Mouse (Mus musculus) embryonic fibroblast, embryonic 13.5 days (primary cell): ENCODE measurements around the gene Ppp3ca. TPM values are rescaled to one million over a fixed set of nuclear protein-coding genes. Genes with fewer than 3 reads are reported as not detected.
A peak's percentile ranks its signal among the peaks of the same experiment; 100 is the strongest.

ENCODE experiments used
- H3K27ac ChIP-seq: 2 replicates; pipeline ENCODE4 v1.5.1; 2012; ENCODE audit warnings: low read length, control low read depth, inconsistent platforms; ENCODE audit not compliant: insufficient read depth
- H3K4me1 ChIP-seq: 2 replicates; pipeline ENCODE4 v1.6.1; 2011; ENCODE audit warnings: low read length; ENCODE audit not compliant: control insufficient read depth, insufficient read depth
- H3K4me3 ChIP-seq: 2 replicates; pipeline ENCODE4 v1.5.1; 2011; ENCODE audit warnings: mild to moderate bottlenecking, control low read depth, low read length; ENCODE audit not compliant: insufficient read depth
- CTCF ChIP-seq: IDR thresholded peaks from 2 replicates; pipeline ENCODE4 v1.5.1; 2011; ENCODE audit warnings: mild to moderate bottlenecking, control low read depth, low read length, moderate library complexity, borderline replicate concordance; ENCODE audit not compliant: insufficient read depth
- POLR2A ChIP-seq: IDR thresholded peaks from 2 replicates; pipeline ENCODE4 v1.6.1; 2011; ENCODE audit warnings: low read depth, mild to moderate bottlenecking, control low read depth, low read length, moderate library complexity
- polyA plus RNA-seq: library from polyadenylated mRNA; stranded (reverse); fragments of >200 nt; gene quantifications from 2 replicates; pipeline ENCODE4 v1.2.4, GENCODE M21; 2011; ENCODE audit warnings: low read depth; ENCODE audit not compliant: missing spikeins, insufficient read length

Gene Ppp3ca
- polyA plus RNA-seq, 1 experiment: 77.8 TPM

DNA sequence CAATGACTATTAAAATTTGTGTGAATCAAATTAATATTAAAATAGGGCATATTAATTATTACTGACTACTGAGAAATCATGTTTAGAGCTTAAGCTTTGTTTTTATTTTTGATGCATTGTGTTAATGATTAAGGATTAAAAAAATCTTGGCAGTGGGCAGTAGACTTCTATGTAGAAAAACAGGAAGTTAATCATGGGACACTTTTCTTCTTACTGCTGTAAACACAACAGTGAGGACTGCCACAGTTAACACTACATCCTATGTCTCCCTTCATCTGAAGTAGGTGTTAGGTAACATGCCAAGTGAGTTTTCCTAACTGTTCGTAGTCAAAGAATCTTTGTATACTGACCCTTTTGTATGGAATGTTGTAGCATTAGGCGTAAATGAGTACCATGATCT is 32.9 kb downstream of the Ppp3ca start:
- Histone ChIP-seq H3K4me1 (peaks cover 14% of the 10 kb centered on the region), H3K27ac (no peak overlapping the region), H3K4me3 (no peak overlapping the region)
- TF ChIP-seq POLR2A (no peak), CTCF (no peak)

DNA sequence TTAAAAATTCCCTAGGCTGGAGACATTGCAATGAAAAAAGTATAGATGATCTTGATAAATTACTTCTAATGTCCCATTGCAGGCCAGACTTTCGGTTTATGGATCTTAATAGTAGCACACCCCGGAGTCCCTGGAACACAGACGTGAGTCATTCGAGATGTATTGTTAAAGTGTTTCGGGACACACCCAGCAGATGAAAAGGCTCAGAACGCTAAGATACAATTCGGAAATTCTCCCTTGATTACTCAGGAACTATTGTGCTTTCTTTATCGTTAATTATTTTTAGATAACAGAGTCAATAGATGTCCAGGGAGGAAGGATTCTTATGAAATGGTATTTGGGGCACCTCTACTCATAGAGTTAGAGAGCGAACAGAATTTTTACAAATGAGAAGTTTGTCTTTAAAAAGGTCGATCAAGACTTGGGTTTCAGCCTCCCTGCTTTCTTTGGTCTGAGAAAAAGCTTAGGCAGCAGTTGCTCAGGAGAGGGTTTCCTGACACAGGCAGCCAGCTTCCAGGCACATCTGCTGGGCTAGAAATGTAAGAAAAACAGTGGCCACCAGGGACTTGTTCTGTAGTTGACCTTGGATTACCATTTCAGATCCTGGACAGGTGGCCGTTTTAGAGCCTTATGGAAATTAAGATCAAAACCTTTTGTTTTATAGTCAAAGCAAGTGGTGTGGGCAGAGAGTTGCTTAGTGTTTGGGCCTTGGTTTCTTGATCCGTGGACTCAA is 34.8 kb downstream of the Ppp3ca start:
- peaks cover 11% of the 10 kb centered on the region; the same call in 1 of the 2 replicates for H3K4me1 ChIP-seq
- H3K4me3 ChIP-seq: no peak overlapping the region
- peak overlapping the region; percentile 5; the same call in 1 of the 2 replicates for H3K27ac ChIP-seq
- TF ChIP-seq POLR2A (no peak), CTCF (no peak)

DNA sequence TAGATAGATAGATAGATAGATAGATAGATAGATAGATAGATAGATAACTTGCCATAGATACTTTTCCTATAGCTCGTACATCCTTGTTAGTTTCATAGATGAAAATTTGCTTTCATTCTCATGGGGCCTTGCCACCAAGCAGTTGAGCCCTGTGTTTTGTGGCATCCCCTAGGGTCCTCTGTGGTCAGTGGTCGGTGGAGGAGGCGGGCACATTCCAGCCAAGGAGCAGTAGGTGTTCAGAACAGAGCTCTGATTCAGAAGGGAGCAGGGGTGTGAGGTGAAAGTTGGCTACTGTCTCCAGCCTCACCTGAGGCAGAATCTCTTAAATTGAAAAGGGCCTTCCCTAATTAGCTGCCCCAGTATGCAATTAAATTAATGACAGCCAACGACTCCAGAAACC is 36.1 kb downstream of the Ppp3ca start:
- Histone ChIP-seq H3K4me3 (no peak overlapping the region), H3K27ac (no peak overlapping the region), H3K4me1 (peaks cover 11% of the 10 kb centered on the region; the same call in 1 of the 2 replicates)
- TF ChIP-seq POLR2A (no peak), CTCF (no peak)

DNA sequence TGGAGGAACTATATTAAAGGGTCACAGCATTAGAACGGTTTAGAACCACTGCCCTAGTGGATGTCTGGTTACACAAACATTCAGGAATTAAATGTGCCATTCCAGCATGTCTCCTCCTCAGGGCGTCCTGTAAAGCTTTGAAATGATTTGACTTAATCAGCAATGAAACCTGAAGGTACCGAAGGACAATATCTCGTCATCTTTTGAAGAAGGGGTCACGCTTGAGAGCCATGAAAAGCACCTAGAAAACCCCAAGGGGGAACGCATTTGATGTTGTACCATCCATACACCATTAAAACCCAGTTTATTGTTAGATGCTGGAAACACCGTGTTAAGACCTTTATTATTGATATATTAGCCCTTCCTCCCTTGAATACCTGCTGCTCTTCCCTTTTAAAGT is 36.8 kb downstream of the Ppp3ca start:
- H3K4me3 ChIP-seq: no peak overlapping the region
- no peak for TF ChIP-seq CTCF
- no peak for TF ChIP-seq POLR2A
- H3K4me1 ChIP-seq: peaks cover 11% of the 10 kb centered on the region; the same call in 1 of the 2 replicates
- H3K27ac ChIP-seq: no peak overlapping the region

DNA sequence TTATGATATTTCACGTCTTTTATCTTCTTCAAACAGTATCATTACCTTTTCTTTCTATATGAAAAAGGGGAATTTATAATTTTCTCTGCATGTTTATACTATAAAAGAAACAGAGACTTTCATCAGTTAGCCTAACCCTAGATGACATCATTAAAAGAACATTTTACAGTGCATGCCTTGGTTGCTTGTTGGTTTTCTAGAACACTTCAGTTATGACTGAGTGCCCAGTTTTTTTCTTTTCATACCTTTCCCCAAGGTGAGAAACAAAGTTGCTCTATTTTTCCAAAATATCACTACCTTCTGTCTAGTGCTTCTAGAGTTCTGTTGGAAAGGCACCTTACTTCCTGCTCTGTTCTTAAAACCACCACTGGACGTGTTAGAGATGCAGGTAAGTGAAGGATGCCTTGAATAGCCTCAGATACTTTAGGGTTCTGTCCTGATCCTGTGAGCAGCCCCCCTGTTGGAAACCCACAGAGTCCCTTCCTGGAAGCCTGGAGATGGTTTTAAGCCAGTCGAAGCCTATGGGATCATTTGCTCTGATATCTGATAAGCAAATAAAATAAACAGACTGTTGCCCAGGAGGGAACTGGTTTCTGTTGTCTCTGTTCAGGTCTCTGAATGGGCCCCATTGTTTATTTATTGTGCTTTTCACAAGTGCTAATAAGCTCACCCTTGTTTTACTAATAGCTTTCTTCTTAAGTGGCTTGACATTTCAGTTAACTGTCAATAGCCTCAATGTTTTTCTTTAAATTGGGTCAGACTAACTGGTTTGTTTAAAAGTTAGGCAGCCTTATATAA is 37.5 kb downstream of the Ppp3ca start:
- TF ChIP-seq POLR2A (no peak), CTCF (no peak)
- Histone ChIP-seq H3K4me3 (no peak overlapping the region), H3K27ac (no peak overlapping the region), H3K4me1 (peaks cover 11% of the 10 kb centered on the region; the same call in 1 of the 2 replicates)

DNA sequence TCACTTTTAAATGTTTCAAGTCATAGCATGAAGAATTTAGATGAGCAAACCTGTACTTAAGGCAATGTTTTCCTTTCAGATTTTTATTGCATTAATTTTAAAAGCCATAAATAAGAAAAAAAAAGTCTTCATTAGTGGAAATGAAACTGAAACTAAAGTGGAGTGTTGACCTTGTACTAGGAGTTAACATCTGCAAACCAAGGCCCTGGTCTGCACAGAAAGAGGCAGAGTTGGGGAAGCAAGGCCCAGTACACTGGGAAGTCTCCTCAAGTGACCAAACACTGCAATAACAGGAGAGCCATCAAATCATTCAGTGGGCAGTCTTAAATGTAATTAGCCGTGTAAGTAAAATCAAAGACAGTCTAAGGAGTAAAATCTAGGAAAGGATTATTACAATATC is 38.3 kb downstream of the Ppp3ca start:
- H3K27ac ChIP-seq: no peak overlapping the region
- TF ChIP-seq CTCF (no peak), POLR2A (no peak)
- H3K4me3 ChIP-seq: no peak overlapping the region
- H3K4me1 ChIP-seq: peaks cover 11% of the 10 kb centered on the region; the same call in 1 of the 2 replicates

DNA sequence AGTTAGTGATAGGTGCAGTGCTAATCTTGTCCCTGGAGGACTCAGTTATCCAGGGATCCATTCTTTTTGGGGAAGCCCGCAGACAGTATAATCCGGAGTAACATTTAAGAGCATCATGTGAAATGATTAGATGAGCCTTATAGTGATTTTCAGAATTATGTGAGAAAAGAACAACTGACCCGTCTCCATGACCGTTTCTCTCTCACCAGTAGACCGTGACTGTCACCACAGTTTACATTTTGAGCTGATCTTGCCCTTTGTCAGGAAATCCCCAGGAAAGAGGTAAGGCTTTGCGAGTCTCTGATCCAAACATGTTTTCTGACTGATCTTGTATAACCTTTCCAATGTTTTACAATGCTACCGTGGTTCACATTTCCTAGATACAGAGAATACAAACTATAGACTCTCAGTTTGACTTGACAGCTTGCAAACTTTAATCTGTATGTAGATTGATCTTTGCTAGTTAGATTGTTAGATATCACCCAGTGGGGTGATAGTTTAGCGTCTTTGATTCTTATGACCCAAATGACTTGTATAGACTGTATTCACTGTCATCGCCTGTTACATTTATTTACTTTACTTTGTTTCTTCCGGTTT is 40.5 kb downstream of the Ppp3ca start:
- Histone ChIP-seq H3K27ac (no peak overlapping the region), H3K4me3 (no peak overlapping the region), H3K4me1 (peaks cover 5% of the 10 kb centered on the region; the same call in 1 of the 2 replicates)
- no peak for TF ChIP-seq CTCF
- TF ChIP-seq POLR2A: no peak

DNA sequence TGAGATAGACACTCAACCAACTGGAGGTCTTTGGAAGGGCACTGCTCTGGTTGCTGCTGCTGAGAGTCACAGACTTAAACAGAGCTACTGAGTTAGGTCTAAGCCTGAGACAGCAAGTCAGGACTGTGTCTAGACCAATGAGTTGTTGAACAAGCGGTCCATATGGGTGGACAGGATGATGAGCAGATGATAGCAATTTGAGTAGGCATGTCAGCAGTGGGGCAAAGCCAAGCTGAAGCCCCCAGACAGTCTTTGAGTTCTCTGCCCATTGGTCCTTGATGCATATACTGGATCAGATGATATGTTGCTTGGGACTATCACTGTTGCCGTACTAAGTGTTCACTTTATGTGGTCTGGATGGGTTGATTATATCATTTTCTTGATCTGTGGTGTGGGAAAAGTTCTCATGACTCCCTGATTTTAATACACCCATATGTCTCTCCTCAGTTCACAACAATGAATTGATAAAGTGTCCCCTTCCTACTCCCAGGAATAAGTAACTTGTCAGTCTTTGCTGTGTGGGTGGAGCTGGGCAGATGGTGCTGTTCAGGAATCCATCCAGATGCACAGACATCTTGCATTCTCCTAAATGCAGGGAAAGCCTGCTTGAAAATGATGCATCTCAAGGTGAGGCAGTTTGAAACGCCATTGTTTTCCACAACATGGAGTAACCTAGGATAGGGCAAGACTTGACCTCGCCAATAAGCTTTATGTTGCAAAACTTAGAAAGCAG is 44.5 kb downstream of the Ppp3ca start:
- H3K4me3 ChIP-seq: no peak overlapping the region
- TF ChIP-seq POLR2A: no peak
- TF ChIP-seq CTCF: no peak
- no peaks in the 10 kb centered on the region for H3K4me1 ChIP-seq
- H3K27ac ChIP-seq: no peak overlapping the region

DNA sequence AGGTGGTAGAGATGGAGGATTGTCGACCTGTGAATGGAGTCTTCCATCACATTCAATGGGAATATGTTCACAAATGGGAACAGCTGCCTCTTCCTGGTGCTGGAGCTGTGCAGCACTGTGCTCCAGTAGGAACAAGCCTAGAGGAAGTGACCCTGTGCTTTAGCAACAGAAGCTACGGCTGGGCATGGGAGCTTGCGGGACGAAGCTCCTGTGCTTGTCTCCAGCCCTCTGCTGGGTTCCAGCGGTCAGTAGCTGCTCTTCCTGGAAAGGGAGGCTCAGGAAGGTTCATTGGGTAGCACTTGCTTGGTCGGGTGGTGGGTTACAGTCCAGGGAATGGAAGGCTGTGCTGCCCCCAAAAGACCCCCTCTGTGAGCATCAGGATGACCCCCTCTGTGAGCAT is 46.3 kb downstream of the Ppp3ca start:
- H3K4me1 ChIP-seq: no peaks in the 10 kb centered on the region; the same call in 1 of the 2 replicates
- no peak overlapping the region for H3K4me3 ChIP-seq
- TF ChIP-seq CTCF (no peak), POLR2A (no peak)

DNA sequence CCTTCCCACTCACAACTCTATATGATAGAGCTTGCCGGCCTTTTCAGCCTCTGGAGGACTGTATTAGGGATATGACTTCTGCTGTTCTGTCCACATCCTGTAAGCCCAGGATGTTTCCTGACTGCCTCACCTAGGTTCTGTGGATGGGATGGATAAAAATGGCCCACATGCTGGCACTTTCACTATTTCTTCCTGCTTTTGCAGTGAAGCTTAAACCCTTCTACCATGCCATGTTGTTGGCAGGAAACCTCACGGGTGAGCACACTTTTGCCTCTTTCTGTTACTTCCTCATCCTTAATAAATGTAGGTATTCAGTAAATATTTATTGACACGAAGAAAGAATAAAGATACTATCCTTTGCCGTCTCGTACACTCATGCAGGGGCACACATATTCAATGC is 48.5 kb downstream of the Ppp3ca start:
- no peak for TF ChIP-seq POLR2A
- no peak for TF ChIP-seq CTCF
- Histone ChIP-seq H3K4me1 (peaks cover 8% of the 10 kb centered on the region), H3K4me3 (no peak overlapping the region), H3K27ac (no peak overlapping the region)

More for the DNA sequence above, 46.3 kb downstream of the Ppp3ca start:
- no peak overlapping the region for H3K27ac ChIP-seq
